Mouse (Mus musculus) heart, adult 11 months (tissue): ENCODE measurements around the gene Syngr3.

ENCODE experiments used
- DNase-seq: peaks from one replicate; pipeline ENCODE4 v3.0.0; 2022

The Syngr3 gene

DNA sequence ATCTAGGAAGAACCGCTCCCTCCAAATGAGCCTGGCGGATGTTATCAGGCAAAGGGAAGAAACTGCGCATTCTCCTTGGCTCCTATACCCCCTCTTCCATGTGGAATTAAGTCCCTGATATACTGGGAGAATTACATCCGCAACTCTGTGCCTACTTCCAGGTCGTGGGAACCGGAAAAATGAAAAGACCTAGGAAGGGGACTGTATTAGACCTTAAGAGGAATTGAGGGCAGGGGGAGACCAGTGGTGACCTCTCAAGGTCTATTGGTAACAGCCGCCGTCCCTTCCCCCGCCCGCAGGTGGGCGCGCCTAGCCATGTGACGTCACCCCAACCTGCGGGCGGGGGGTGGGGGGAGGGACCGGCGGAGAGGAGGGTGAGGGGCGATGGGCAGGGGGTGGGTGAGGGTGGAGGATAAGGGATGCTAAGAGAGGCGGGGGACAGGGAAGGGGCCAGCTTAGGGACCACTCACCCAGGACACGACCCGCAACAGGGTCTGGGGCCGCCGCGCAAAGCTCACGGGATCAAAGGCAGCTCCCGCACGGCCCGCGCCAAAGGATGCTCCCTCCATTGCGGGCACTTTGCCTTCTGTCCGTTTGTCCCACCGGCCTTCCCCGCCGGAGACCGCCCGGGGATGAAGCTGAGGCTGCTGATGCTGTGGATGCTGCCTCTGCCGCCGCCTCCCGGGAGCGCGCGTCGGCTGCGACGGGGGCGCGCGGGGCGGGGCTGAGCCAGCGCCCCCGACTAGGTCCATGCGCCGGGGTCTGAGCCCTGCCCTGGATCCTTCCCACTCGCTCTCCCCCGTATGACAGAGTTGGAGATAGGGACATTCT is at the start of gene Syngr3:
Gene Syngr3, minus strand, starts transcription at position 705 of the 831 bp plus-strand sequence.
- peak; percentile 87 for DNase-seq

DNA sequence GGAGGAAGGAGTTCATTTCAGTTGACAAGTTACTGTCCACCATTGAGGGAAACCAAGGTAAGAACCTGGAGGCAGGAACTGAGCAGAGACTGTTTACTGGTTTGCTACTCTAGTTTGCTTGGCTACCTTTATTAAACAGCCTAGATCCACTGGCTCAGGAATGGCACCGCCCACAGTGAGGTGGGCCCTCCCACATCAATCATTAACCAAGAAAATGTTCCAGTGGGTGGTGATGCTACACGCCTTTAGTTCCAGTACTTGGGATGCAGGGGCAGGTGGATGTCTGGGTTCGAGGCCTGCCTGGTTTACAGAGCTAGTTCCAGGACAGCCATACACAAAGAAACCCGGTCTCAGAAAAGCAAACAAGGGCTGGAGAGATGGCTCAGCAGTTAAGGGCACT is 48.5 kb upstream of the Syngr3 start:
- DNase-seq = peak; percentile 90

DNA sequence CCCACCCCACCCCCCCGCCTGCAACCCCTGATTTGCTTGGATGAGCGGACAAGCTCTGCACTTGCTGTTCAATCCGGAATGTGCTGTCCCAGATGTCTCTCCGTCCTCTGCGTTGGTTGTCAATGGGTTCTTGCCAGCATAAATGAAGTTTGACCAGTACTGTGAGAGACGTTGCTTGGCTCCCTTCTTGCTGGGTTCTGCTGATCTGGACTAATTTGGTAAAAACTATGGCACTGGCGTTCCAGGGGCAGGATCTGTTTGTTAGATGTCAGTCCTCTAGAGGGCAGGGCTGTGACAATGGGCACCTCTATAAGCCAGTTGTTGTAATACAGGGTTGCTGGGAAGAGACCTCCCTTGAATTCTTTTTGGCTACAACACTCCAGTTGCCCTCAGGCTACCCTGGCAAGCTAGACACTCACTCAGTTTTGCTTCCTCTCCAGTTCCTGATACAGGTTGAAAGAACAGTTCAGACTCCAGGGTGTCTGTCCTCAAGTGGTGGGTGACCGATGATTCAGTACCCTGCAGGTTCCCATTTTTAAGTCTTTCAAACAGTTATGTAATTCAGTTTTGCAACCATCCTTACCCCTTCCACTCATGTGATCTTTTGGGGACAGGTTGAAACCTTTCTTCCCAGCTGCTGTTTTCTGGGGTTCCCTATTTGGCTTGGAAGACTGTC is 47.5 kb upstream of the Syngr3 start:
- DNase-seq = no peak

DNA sequence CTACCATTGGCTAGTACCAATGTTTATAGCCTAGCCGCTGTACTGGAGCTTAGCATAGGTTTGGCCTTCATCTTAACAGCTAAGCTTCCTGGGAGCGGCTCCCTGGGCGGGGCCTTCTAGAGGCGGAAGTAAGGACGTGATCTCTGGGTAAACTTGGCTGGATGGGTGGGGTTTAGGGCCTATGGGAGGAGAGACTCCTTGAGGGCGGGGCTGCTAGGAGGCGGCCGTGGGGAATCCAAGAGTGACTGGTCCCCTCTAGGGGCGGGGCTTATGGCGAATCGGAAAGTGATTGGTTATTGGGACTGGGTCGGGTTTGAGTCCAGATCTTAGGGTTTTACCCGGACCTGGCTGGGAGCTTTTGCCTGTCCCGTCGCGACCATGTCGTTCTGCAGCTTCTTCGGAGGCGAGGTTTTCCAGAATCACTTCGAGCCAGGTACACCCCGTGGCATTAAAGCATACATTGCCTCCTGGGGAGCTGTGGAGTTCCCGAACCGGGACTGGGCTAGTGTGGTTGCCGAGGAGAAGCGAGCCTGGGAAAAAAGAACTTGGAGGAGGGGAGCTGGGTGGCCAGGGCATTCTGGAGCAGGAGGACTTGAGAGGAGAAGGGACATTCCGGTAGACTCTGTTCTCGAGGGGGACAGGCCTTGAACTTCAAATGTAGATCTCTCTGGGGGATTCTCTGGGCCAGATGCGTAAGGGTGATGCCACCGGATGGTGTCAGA is 46.7 kb upstream of the Syngr3 start, which contains the start of gene Msrb1:
Gene Msrb1, plus strand, starts transcription at position 313 of the 722 bp plus-strand sequence.
- DNase-seq = peak; percentile 100

DNA sequence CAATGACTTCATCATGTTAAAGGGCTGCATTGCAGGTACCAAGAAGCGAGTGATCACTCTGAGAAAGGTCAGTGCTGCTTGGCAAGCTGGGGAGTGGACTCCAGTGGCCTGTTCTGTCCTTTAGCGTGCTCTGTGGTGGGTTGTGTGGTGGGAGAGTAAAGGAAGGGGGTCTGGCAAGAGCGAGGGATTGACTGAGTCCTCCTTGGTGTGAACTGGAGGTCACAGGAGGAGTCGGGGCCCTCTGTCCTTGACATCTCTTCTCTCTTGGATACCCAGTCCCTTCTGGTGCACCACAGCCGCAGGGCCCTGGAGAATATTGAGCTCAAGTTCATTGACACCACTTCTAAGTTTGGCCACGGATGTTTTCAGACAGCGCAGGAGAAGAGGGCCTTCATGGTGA is 45.7 kb upstream of the Syngr3 start:
- peak; percentile 94 for DNase-seq

GRCm38 (mm10) chr17:24734513-24734912 is 44.8 kb upstream of the Syngr3 start:
- DNase-seq = no peak

- DNase-seq = peak; percentile 94
Observed at GRCm38 (mm10) chr17:24733434-24734050, 43.8 kb upstream of the Syngr3 start.

- DNase-seq = peak; percentile 97
Observed at GRCm38 (mm10) chr17:24732233-24732935, 42.6 kb upstream of the Syngr3 start.

- peak; percentile 88 for DNase-seq
Observed at GRCm38 (mm10) chr17:24730787-24731186, 41.0 kb upstream of the Syngr3 start.

- peak; percentile 88 for DNase-seq
Observed at GRCm38 (mm10) chr17:24729067-24729466, 39.3 kb upstream of the Syngr3 start.

GRCm38 (mm10) chr17:24728184-24728583 is 38.4 kb upstream of the Syngr3 start:
- DNase-seq = peak; percentile 92

- DNase-seq = peak; percentile 98
Observed at GRCm38 (mm10) chr17:24727618-24728017, 37.9 kb upstream of the Syngr3 start, which contains the start of gene Rpl3l. TSS of gene Rpl3l (plus strand) at chr17:24727820.

GRCm38 (mm10) chr17:24725637-24726390 is 36.1 kb upstream of the Syngr3 start:
- no peak for DNase-seq

DNA sequence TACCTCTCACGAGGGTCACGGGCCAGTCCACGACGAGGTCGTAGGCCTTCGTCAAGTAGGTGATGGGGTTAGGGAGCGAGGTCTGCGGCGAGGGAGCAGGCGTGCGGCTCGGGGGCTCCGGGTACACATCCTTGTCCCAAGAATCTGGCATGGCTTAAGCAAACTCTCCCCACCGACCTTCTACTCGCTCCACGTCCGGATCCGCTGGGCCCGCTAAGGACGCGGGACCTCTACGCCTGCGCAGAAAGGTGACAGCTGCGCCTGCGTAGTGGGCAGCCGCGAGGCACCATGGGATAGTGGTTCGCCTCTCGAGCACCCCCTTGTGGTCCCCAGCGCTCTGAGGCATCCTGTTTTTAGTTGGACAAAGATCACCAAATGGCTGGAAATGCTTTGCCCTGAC is 34.4 kb upstream of the Syngr3 start, which contains the start of gene Ndufb10:
Gene Ndufb10, minus strand, starts transcription at position 295 of the 400 bp plus-strand sequence.
- DNase-seq = peak; percentile 99

DNA sequence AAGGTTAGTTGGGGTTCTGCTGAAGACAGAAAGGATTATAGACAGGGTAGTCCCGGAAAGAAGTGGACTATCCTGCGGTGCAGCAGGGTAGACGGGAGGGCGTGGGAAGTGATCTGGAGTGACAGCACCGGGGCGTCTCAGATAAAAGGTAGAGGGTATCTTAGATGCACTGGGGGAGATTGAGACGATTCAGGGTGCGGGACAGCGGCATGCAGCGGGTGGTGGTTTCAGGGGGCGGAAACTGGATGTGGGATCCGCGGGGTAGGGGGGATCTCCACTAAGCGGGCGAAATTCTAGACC is 34.1 kb upstream of the Syngr3 start:
- no peak for DNase-seq

DNA sequence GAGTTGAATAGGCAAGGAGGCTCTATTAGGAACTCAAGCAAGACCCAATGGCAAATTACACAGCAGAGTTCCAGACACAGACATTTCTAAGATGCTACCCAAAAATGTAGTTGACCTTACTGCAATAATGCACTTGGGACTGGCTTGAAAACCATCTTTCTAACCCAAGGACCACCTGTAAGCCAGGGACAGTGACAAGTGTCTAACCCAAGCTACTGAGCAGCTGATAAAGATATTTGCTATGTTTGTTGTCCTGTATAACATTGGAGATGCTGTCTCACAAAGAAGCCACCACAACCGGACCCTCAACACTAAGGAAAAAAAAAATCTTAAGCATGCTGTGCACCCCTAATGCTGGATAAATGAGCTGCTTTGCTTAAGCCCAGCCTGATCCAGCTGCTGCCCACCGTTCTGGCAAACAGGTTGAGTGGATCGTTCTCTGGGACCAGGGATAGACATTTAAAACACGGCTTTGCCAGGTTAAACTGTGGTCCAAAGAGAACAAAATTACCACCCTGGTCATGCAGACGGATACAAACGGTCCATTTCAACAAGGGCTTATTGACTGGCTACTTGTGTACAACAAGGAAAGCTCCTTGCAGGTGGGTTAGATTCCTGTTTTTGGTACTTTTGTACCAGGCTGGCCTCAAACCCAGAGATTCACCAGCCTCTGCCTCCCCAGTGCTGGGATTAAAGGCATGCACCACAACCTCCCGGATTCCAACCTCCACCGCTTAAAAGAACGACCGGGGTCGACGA is 33.5 kb upstream of the Syngr3 start:
- DNase-seq = peak; percentile 83

DNA sequence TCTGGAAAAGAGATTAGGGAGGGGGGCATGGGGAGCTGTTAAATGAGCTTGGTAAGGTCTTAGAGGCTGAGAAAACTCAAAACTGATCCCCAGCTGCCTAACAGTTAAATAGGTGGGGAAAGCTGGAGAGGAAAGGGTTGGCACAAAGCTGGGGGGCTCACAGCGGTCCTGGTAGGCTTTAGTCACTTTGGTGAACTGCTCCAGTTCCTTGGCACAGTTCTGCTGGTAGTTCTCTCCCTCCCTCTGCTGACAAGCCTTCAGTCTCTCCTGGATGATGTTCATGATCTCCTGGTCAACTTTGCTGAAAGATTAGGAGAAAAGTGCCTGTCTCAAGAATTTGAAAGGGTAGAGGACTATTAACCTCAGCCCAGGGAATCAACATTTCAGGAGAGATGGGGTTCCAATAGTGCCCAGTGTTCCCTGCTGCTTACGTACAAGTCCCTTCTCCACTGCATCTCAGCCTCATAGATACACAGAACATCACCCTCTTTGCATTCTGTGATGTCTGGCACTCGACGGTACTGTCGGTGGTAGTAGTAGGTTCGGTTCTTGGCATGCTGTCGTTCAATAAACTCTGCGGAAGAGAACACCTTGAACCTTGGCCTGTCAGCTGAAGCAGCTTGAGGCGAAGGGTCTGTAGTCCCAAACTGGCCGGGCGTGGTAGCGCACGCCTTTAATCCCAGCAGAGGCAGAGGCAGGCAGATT is 32.6 kb upstream of the Syngr3 start:
- peak; percentile 91 for DNase-seq

GRCm38 (mm10) chr17:24721383-24721955 is 31.7 kb upstream of the Syngr3 start:
- DNase-seq = peak; percentile 85

GRCm38 (mm10) chr17:24720616-24721015 is 30.9 kb upstream of the Syngr3 start:
- DNase-seq = peak; percentile 88
